Mouse (Mus musculus): ENCODE measurements at regions not wholly inside any gene's neighbourhood (a gene's known extent, or its start where the extent isn't known, plus 50 kb on each side); places are given as distances from the start of the nearest gene placed in this dataset.

GRCm38 (mm10) chr3:121104571-121105407 is 66.7 kb downstream of the Rwdd3 start:
- Histone ChIP-seq H3K4me1 (ENCODE audit: insufficient read depth, low read depth, low read length) (peaks cover 7% of the 10 kb centered on the region; the same call in 1 of the 2 replicates), H3K9me3 (replicated peaks) (no peaks in the 10 kb centered on the region), H3K27me3 (ENCODE audit: insufficient read depth, low read length) (no peaks in the 10 kb centered on the region), H3K36me3 (replicated peaks) (no peaks in the 10 kb centered on the region), H3K4me3 (ENCODE audit: low read depth, low read length) (peak overlapping the region; percentile 46; the same call in 1 of the 2 replicates)
- DNase-seq (ENCODE audit: low spot score) (peak; percentile 22), ATAC-seq (ENCODE audit: extremely low read depth, insufficient number of reproducible peaks, low FRiP score, poor library complexity, severe bottlenecking) (peak; percentile 67)
- TF ChIP-seq CTCF (IDR thresholded peaks at IDR 0.05; ENCODE audit: low read depth, low read length): 0 out of 2 replicates have a peak, but pooled peaks have one; percentile 8
- no peak for TF ChIP-seq TAL1 (conservative IDR thresholded peaks at IDR 0.05; ENCODE audit: low read depth, low read length)

- no peak overlapping the region for H3K4me3 ChIP-seq (ENCODE audit: low read depth, low read length)
- ATAC-seq (ENCODE audit: extremely low read depth, insufficient number of reproducible peaks, low FRiP score, poor library complexity, severe bottlenecking) (no peak), DNase-seq (ENCODE audit: low spot score) (no peak)
- H3K9me3 ChIP-seq (replicated peaks): no peaks in the 10 kb centered on the region
- TF ChIP-seq CTCF (IDR thresholded peaks at IDR 0.05; ENCODE audit: low read depth, low read length) (no peak), POLR2AphosphoS5 (IDR thresholded peaks at IDR 0.05; ENCODE audit: insufficient replicate concordance, low read depth, low read length) (no peak), GATA1 (IDR thresholded peaks at IDR 0.05; ENCODE audit: borderline replicate concordance, low read length) (no peak), GATA2 (IDR thresholded peaks at IDR 0.05; ENCODE audit: borderline replicate concordance, low read depth, low read length) (no peak), TAL1 (conservative IDR thresholded peaks at IDR 0.05; ENCODE audit: low read depth, low read length) (no peak)
- H3K4me1 ChIP-seq (ENCODE audit: insufficient read depth, low read depth, low read length): peaks cover 7% of the 10 kb centered on the region; the same call in 1 of the 2 replicates
- no peaks in the 10 kb centered on the region for H3K36me3 ChIP-seq (replicated peaks)
- no peaks in the 10 kb centered on the region for H3K27me3 ChIP-seq (ENCODE audit: insufficient read depth, low read length)
These were observed 68.6 kb downstream of the Rwdd3 start for GRCm38 (mm10) chr3:121102871-121103270.

- no peak for TF ChIP-seq GATA2 (IDR thresholded peaks at IDR 0.05; ENCODE audit: borderline replicate concordance, low read depth, low read length)
- TF ChIP-seq POLR2AphosphoS5 (IDR thresholded peaks at IDR 0.05; ENCODE audit: insufficient replicate concordance, low read depth, low read length): no peak
- no peak for TF ChIP-seq TAL1 (conservative IDR thresholded peaks at IDR 0.05; ENCODE audit: low read depth, low read length)
- TF ChIP-seq CTCF (IDR thresholded peaks at IDR 0.05; ENCODE audit: low read depth, low read length): no peak
- no peak for TF ChIP-seq GATA1 (IDR thresholded peaks at IDR 0.05; ENCODE audit: borderline replicate concordance, low read length)
- peaks cover 7% of the 10 kb centered on the region; the same call in 1 of the 2 replicates for H3K4me1 ChIP-seq (ENCODE audit: insufficient read depth, low read depth, low read length)
- DNase-seq (ENCODE audit: low spot score) (no peak), ATAC-seq (ENCODE audit: extremely low read depth, insufficient number of reproducible peaks, low FRiP score, poor library complexity, severe bottlenecking) (no peak)
- H3K36me3 ChIP-seq (replicated peaks): no peaks in the 10 kb centered on the region
- no peaks in the 10 kb centered on the region for H3K9me3 ChIP-seq (replicated peaks)
- H3K27me3 ChIP-seq (ENCODE audit: insufficient read depth, low read length): no peaks in the 10 kb centered on the region
- no peak overlapping the region for H3K4me3 ChIP-seq (ENCODE audit: low read depth, low read length)
These were observed 69.4 kb downstream of the Rwdd3 start for GRCm38 (mm10) chr3:121102120-121102519.

- H3K4me1 ChIP-seq (ENCODE audit: insufficient read depth, low read depth, low read length): peaks cover 6% of the 10 kb centered on the region; the same call in 1 of the 2 replicates
- H3K9me3 ChIP-seq (replicated peaks): no peaks in the 10 kb centered on the region
- no peak for TF ChIP-seq TAL1 (conservative IDR thresholded peaks at IDR 0.05; ENCODE audit: low read depth, low read length)
- no peaks in the 10 kb centered on the region for H3K36me3 ChIP-seq (replicated peaks)
- no peak for DNase-seq (ENCODE audit: low spot score)
- H3K4me3 ChIP-seq (ENCODE audit: low read depth, low read length): no peak overlapping the region
- H3K27me3 ChIP-seq (ENCODE audit: insufficient read depth, low read length): no peaks in the 10 kb centered on the region
- ATAC-seq (ENCODE audit: extremely low read depth, insufficient number of reproducible peaks, low FRiP score, poor library complexity, severe bottlenecking): no peak
These were observed 71.2 kb downstream of the Rwdd3 start for GRCm38 (mm10) chr3:121100211-121100860.

GRCm38 (mm10) chr3:121093509-121093908 is 78.0 kb downstream of the Rwdd3 start:
- ATAC-seq (ENCODE audit: extremely low read depth, insufficient number of reproducible peaks, low FRiP score, poor library complexity, severe bottlenecking): no peak
- no peak for TF ChIP-seq TAL1 (conservative IDR thresholded peaks at IDR 0.05; ENCODE audit: low read depth, low read length)
- TF ChIP-seq GATA2 (IDR thresholded peaks at IDR 0.05; ENCODE audit: borderline replicate concordance, low read depth, low read length): no peak
- no peak for TF ChIP-seq CTCF (IDR thresholded peaks at IDR 0.05; ENCODE audit: low read depth, low read length)
- TF ChIP-seq POLR2AphosphoS5 (IDR thresholded peaks at IDR 0.05; ENCODE audit: insufficient replicate concordance, low read depth, low read length): no peak
- no peak for TF ChIP-seq GATA1 (IDR thresholded peaks at IDR 0.05; ENCODE audit: borderline replicate concordance, low read length)
- Histone ChIP-seq H3K4me3 (ENCODE audit: low read depth, low read length) (no peak overlapping the region), H3K27me3 (ENCODE audit: insufficient read depth, low read length) (no peaks in the 10 kb centered on the region), H3K9me3 (replicated peaks) (no peaks in the 10 kb centered on the region), H3K4me1 (ENCODE audit: insufficient read depth, low read depth, low read length) (no peaks in the 10 kb centered on the region), H3K36me3 (replicated peaks) (no peaks in the 10 kb centered on the region)
- no peak for DNase-seq (ENCODE audit: low spot score)

- Histone ChIP-seq H3K4me1 (ENCODE audit: insufficient read depth, low read depth, low read length) (no peaks in the 10 kb centered on the region), H3K4me3 (ENCODE audit: low read depth, low read length) (no peak overlapping the region), H3K36me3 (replicated peaks) (no peaks in the 10 kb centered on the region), H3K27me3 (ENCODE audit: insufficient read depth, low read length) (no peaks in the 10 kb centered on the region), H3K9me3 (replicated peaks) (no peaks in the 10 kb centered on the region)
- no peak for DNase-seq (ENCODE audit: low spot score)
- ATAC-seq (ENCODE audit: extremely low read depth, insufficient number of reproducible peaks, low FRiP score, poor library complexity, severe bottlenecking): no peak
- no peak for TF ChIP-seq GATA2 (IDR thresholded peaks at IDR 0.05; ENCODE audit: borderline replicate concordance, low read depth, low read length)
These were observed 82.8 kb downstream of the Rwdd3 start for GRCm38 (mm10) chr3:121088724-121089123.
